Mouse (Mus musculus): ENCODE measurements at regions not wholly inside any gene's neighbourhood (a gene's known extent, or its start where the extent isn't known, plus 50 kb on each side); places are given as distances from the start of the nearest gene placed in this dataset.

GRCm38 (mm10) chr3:100266976-100267375 is 104.8 kb upstream of the Wdr3 start:
- TF ChIP-seq CTCF (IDR thresholded peaks at IDR 0.05; ENCODE audit: borderline replicate concordance, insufficient read depth, low read depth, low read length), result no peak
- no peak for TF ChIP-seq POLR2A (IDR thresholded peaks at IDR 0.05; ENCODE audit: borderline replicate concordance, insufficient read depth, low read length)

Data from cerebellum, adult 2 months (tissue).